11 mouse cellular contexts compared by ENCODE assay signal in the genomic region with DNA sequence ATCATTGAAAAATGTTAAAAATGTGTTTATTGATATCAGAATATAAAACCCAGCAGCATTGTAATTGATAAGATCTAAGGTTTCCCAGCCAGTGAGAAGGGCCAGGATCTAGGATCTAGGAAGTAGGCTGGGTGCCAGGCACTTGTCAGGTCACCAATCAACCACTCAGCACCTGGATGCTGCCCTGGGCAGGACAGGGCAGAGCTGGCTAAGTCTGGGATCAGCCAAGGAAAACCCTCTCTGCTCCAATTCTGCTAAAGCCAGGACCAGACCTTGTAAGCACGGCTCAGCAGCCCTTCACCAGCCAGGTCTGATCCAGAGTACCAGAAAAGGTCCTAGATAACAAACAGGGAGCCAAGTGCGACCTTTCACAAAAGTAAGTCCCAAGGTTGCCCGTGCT. TPM values are rescaled to one million over a fixed set of nuclear protein-coding genes. Genes with fewer than 3 reads are reported as not detected.
DNase-seq lines count a peak whose midpoint lies in the region; ATAC-seq lines count a peak whose summit lies in the region.
"Had no signal": no experiment of that assay in that cellular context is flagged by ENCODE, and none has a peak within 500 bp of the region (broad histone marks: within the 10 kb centered on the region; RNA-seq: fewer than 3 reads in every experiment).

No protein-coding gene starts in this region.

- no peaks in the 10 kb centered on the region for H3K36me3 ChIP-seq in forebrain, embryonic 13.5 days (ENCODE audit: poor library complexity, severe bottlenecking)
- H3K36me3 ChIP-seq in forebrain, embryonic 10.5 days (replicated peaks), result no peaks in the 10 kb centered on the region
- no peaks in the 10 kb centered on the region for H3K36me3 ChIP-seq in hindbrain, embryonic 14.5 days (replicated peaks; ENCODE audit: control insufficient read depth, insufficient read depth)
- H3K36me3 ChIP-seq in hindbrain, embryonic 10.5 days, result no peaks in the 10 kb centered on the region
- H3K36me3 ChIP-seq in midbrain, embryonic 13.5 days, result no peaks in the 10 kb centered on the region
- H3K36me3 ChIP-seq: liver, embryonic 13.5 days; neural tube, embryonic 15.5 days had no signal

- peak overlapping the region; percentile 59 for H3K27ac ChIP-seq in forebrain, embryonic 13.5 days
- no peak overlapping the region for H3K27ac ChIP-seq in forebrain, embryonic 10.5 days
- peak overlapping the region; percentile 56; the same call in 1 of the 2 replicates for H3K27ac ChIP-seq in hindbrain, embryonic 14.5 days
- H3K27ac ChIP-seq in hindbrain, embryonic 10.5 days, result no peak overlapping the region
- H3K27ac ChIP-seq in midbrain, embryonic 13.5 days, result peak overlapping the region; percentile 30; the same call in 1 of the 2 replicates
- H3K27ac ChIP-seq: liver, embryonic 13.5 days; neural tube, embryonic 15.5 days had no signal

- no peak for DNase-seq in forebrain, embryonic 10.5 days (ENCODE audit: extremely low spot score, low spot score)
- no peak for DNase-seq in hindbrain, embryonic 14.5 days (ENCODE audit: low spot score)
- no peak for DNase-seq in hindbrain, embryonic 10.5 days (ENCODE audit: low spot score)
- peak; percentile 20 for DNase-seq in gastrocnemius, postnatal 14 days
- no peak for DNase-seq in urinary bladder, postnatal 10 days (ENCODE audit: low spot score)
- no peak for DNase-seq in adrenal gland, adult 8-10 months
- DNase-seq: liver, embryonic 13.5 days had no signal

- no peak for ATAC-seq in forebrain, embryonic 13.5 days
- no peak for ATAC-seq in hindbrain, embryonic 14.5 days (ENCODE audit: low FRiP score)
- ATAC-seq in midbrain, embryonic 13.5 days, result no peak
- ATAC-seq: Patski had no signal

- no peaks in the 10 kb centered on the region for H3K9me3 ChIP-seq in forebrain, embryonic 13.5 days (replicated peaks)
- no peaks in the 10 kb centered on the region for H3K9me3 ChIP-seq in forebrain, embryonic 10.5 days
- no peaks in the 10 kb centered on the region for H3K9me3 ChIP-seq in hindbrain, embryonic 14.5 days (ENCODE audit: control insufficient read depth, low read length)
- H3K9me3 ChIP-seq in hindbrain, embryonic 10.5 days, result no peaks in the 10 kb centered on the region
- H3K9me3 ChIP-seq in midbrain, embryonic 13.5 days, result no peaks in the 10 kb centered on the region
- H3K9me3 ChIP-seq: liver, embryonic 13.5 days; neural tube, embryonic 15.5 days had no signal

- WGBS in forebrain, embryonic 13.5 days, result 87% methylated on average over 3 of the region's 3 CpGs
- WGBS in forebrain, embryonic 10.5 days, result 90% methylated on average over 3 of the region's 3 CpGs
- 92% methylated on average over 3 of the region's 3 CpGs for WGBS in hindbrain, embryonic 14.5 days
- WGBS in hindbrain, embryonic 10.5 days, result 87% methylated on average over 3 of the region's 3 CpGs
- 86% methylated on average over 3 of the region's 3 CpGs for WGBS in midbrain, embryonic 13.5 days

- no peak overlapping the region for H3K9ac ChIP-seq in forebrain, embryonic 13.5 days
- no peak overlapping the region for H3K9ac ChIP-seq in hindbrain, embryonic 14.5 days
- H3K9ac ChIP-seq in midbrain, embryonic 13.5 days (replicated peaks), result no peak overlapping the region
- H3K9ac ChIP-seq: liver, embryonic 13.5 days; neural tube, embryonic 15.5 days had no signal

- no peak overlapping the region for H3K4me2 ChIP-seq in forebrain, embryonic 13.5 days
- H3K4me2 ChIP-seq in hindbrain, embryonic 14.5 days (replicated peaks), result no peak overlapping the region
- H3K4me2 ChIP-seq in midbrain, embryonic 13.5 days (replicated peaks), result no peak overlapping the region
- H3K4me2 ChIP-seq: liver, embryonic 13.5 days had no signal

- H3K27me3 ChIP-seq in forebrain, embryonic 13.5 days, result no peaks in the 10 kb centered on the region
- no peaks in the 10 kb centered on the region for H3K27me3 ChIP-seq in forebrain, embryonic 10.5 days (ENCODE audit: poor library complexity, severe bottlenecking)
- no peaks in the 10 kb centered on the region for H3K27me3 ChIP-seq in hindbrain, embryonic 14.5 days (ENCODE audit: control insufficient read depth, insufficient read depth, low read length)
- no peaks in the 10 kb centered on the region for H3K27me3 ChIP-seq in hindbrain, embryonic 10.5 days (ENCODE audit: insufficient read depth, poor library complexity, severe bottlenecking)
- H3K27me3 ChIP-seq in midbrain, embryonic 13.5 days, result no peaks in the 10 kb centered on the region
- H3K27me3 ChIP-seq: liver, embryonic 13.5 days; neural tube, embryonic 15.5 days; Patski had no signal

- no peak overlapping the region for H3K4me3 ChIP-seq in forebrain, embryonic 13.5 days
- no peak overlapping the region for H3K4me3 ChIP-seq in forebrain, embryonic 10.5 days
- no peak overlapping the region for H3K4me3 ChIP-seq in hindbrain, embryonic 14.5 days (replicated peaks; ENCODE audit: low read length)
- H3K4me3 ChIP-seq in hindbrain, embryonic 10.5 days, result no peak overlapping the region
- no peak overlapping the region for H3K4me3 ChIP-seq in midbrain, embryonic 13.5 days (replicated peaks)
- H3K4me3 ChIP-seq: liver, embryonic 13.5 days; neural tube, embryonic 15.5 days had no signal

- peaks cover 57% of the 10 kb centered on the region for H3K4me1 ChIP-seq in forebrain, embryonic 13.5 days
- H3K4me1 ChIP-seq in forebrain, embryonic 10.5 days, result peaks cover 20% of the 10 kb centered on the region
- H3K4me1 ChIP-seq in hindbrain, embryonic 14.5 days (replicated peaks; ENCODE audit: control insufficient read depth, insufficient read depth, low read length), result peaks cover 32% of the 10 kb centered on the region
- peaks cover 22% of the 10 kb centered on the region for H3K4me1 ChIP-seq in hindbrain, embryonic 10.5 days (replicated peaks)
- H3K4me1 ChIP-seq in midbrain, embryonic 13.5 days (replicated peaks), result peaks cover 34% of the 10 kb centered on the region
- H3K4me1 ChIP-seq: liver, embryonic 13.5 days had no signal

- intact Hi-C loops in gastrocnemius, postnatal 14 days (cut with DNase I; ENCODE audit: low total_unique reads), result no loop called here

RNA-seq across cellular contexts. Expression of gene Dock3, which starts 23.2 kb away (rescaled TPM):
- polyA plus RNA-seq in forebrain, embryonic 13.5 days (2015; fragmentation: Nextera tagmentation; extraction: Ambion mirVana), result 14.4 and 16.1 TPM in 2 replicates
- polyA plus RNA-seq in forebrain, embryonic 10.5 days (2016; fragmentation: Nextera tagmentation; extraction: Ambion mirVana), result 4.4 and 5.4 TPM in 2 replicates
- polyA plus RNA-seq in hindbrain, embryonic 14.5 days (2014; fragmentation: Nextera tagmentation; extraction: Ambion mirVana), result 25.7 and 27.9 TPM in 2 replicates
- 4.8 and 5.1 TPM in 2 replicates for polyA plus RNA-seq in hindbrain, embryonic 10.5 days (2016; fragmentation: Nextera tagmentation; extraction: Ambion mirVana)
- total RNA-seq in gastrocnemius, postnatal 14 days (2021), result not detected
- polyA plus RNA-seq in midbrain, embryonic 13.5 days (2015; fragmentation: Nextera tagmentation; extraction: Ambion mirVana), result 14.0 and 20.2 TPM in 2 replicates
- total RNA-seq in adrenal gland, adult 8-10 months (2022), result 10 to 100 TPM in 2 of 4 experiments, 1 to 10 TPM in 2; 6.1 to 14.8 (median 10.0) TPM

RNA-seq across cellular contexts. Expression of gene Mapkapk3, which starts 34.8 kb away (rescaled TPM):
- polyA plus RNA-seq in forebrain, embryonic 13.5 days (2015; fragmentation: Nextera tagmentation; extraction: Ambion mirVana), result 2.0 and 2.4 TPM in 2 replicates
- 5.9 and 6.6 TPM in 2 replicates for polyA plus RNA-seq in forebrain, embryonic 10.5 days (2016; fragmentation: Nextera tagmentation; extraction: Ambion mirVana)
- 1.9 and 2.3 TPM in 2 replicates for polyA plus RNA-seq in hindbrain, embryonic 14.5 days (2014; fragmentation: Nextera tagmentation; extraction: Ambion mirVana)
- polyA plus RNA-seq in hindbrain, embryonic 10.5 days (2016; fragmentation: Nextera tagmentation; extraction: Ambion mirVana), result 4.9 and 5.1 TPM in 2 replicates
- 10 to 100 TPM; 14.6 to 15.9 TPM for total RNA-seq in gastrocnemius, postnatal 14 days (2021)
- polyA plus RNA-seq in midbrain, embryonic 13.5 days (2015; fragmentation: Nextera tagmentation; extraction: Ambion mirVana), result 1.7 and 1.9 TPM in 2 replicates
- total RNA-seq in adrenal gland, adult 8-10 months (2022), result 10 to 100 TPM; 32.7 to 41.4 (median 34.9) TPM

RNA-seq across cellular contexts. Expression of gene Cish, which starts 40.9 kb away (rescaled TPM):
- polyA plus RNA-seq in forebrain, embryonic 13.5 days (2015; fragmentation: Nextera tagmentation; extraction: Ambion mirVana), result 6.2 and 7.3 TPM in 2 replicates
- 7.2 and 7.6 TPM in 2 replicates for polyA plus RNA-seq in forebrain, embryonic 10.5 days (2016; fragmentation: Nextera tagmentation; extraction: Ambion mirVana)
- polyA plus RNA-seq in hindbrain, embryonic 14.5 days (2014; fragmentation: Nextera tagmentation; extraction: Ambion mirVana), result 6.0 and 6.7 TPM in 2 replicates
- 8.8 and 9.7 TPM in 2 replicates for polyA plus RNA-seq in hindbrain, embryonic 10.5 days (2016; fragmentation: Nextera tagmentation; extraction: Ambion mirVana)
- 10 to 100 TPM; 17.2 to 23.8 TPM for total RNA-seq in gastrocnemius, postnatal 14 days (2021)
- 6.3 and 6.6 TPM in 2 replicates for polyA plus RNA-seq in midbrain, embryonic 13.5 days (2015; fragmentation: Nextera tagmentation; extraction: Ambion mirVana)
- total RNA-seq in adrenal gland, adult 8-10 months (2022), result 10 to 100 TPM in 1 of 4 experiments, 1 to 10 TPM in 3; 4.1 to 62.8 (median 6.5) TPM

Comparison
In these comparisons a context has a peak if more than half of its experiments do, and no peak if none do; other contexts are left out.
1. H3K27ac ChIP-seq: peak in forebrain, embryonic 13.5 days (single experiment), hindbrain, embryonic 14.5 days (single experiment) and midbrain, embryonic 13.5 days (single experiment); none in forebrain, embryonic 10.5 days (single experiment) and hindbrain, embryonic 10.5 days (single experiment).